Mouse (Mus musculus) right cerebral cortex, postnatal 36 days (tissue): ENCODE data around the gene Fbxl21.

ENCODE experiments used
- DNase-seq, 2 experiments: peaks; one replicate each; pipeline ENCODE4 v3.0.0; 2022; ENCODE audit warnings: low spot score in 2 of 2, mixed read lengths in 1 of 2

Gene Fbxl21

DNA sequence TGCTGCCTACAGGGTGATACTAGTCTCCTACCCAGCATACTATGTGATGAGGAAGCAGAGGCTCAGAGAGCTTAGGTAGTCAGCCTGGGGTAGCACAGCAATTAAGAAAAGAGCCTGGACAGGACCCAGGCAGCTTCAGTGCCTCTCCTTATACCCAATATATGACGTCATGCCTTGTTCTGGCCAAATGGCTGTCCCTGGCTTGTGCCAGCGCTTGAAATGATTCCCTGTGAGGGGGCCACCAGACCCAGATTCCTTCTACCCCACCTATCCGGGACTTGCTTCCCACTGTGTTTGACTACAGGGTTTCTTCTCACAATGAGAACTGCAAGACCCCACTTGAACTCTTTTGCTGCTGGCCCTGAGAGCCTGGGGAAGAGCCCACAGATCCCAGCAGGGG lies 59.2 kb downstream of the Fbxl21 start:
- no peak for DNase-seq

DNA sequence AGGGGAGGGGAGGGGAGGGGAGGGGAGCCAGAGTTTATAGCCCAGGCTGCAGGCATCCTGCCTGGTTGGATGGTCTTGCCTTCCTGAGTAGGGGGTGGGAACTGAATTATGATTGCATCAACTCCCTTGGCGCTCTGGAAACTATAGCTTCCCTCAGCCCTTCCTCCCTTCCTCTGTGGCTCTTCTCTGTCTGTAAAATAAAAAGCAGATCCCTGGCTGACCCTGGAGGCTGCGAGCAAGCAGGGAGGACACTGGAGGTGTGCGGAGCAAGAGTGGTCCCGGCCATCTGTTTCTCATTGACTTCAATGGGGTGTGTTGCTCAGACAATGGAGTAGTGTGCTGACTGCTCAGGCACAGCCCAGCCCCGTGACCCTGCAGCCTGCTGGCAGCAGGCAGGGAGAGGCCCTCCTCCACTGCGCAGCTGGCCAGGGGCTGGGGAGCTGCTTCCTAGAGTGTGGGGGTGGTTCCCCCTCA lies 59.7 kb downstream of the Fbxl21 start:
- DNase-seq, result no peak

GRCm38 (mm10) chr13:56582720-56583119 lies 60.4 kb downstream of the Fbxl21 start:
- DNase-seq, result no peak

- DNase-seq, result no peak
Observed at GRCm38 (mm10) chr13:56586046-56586445, 63.8 kb downstream of the Fbxl21 start.
